ENCODE assay signal across 13 mouse cellular contexts in the genomic region with DNA sequence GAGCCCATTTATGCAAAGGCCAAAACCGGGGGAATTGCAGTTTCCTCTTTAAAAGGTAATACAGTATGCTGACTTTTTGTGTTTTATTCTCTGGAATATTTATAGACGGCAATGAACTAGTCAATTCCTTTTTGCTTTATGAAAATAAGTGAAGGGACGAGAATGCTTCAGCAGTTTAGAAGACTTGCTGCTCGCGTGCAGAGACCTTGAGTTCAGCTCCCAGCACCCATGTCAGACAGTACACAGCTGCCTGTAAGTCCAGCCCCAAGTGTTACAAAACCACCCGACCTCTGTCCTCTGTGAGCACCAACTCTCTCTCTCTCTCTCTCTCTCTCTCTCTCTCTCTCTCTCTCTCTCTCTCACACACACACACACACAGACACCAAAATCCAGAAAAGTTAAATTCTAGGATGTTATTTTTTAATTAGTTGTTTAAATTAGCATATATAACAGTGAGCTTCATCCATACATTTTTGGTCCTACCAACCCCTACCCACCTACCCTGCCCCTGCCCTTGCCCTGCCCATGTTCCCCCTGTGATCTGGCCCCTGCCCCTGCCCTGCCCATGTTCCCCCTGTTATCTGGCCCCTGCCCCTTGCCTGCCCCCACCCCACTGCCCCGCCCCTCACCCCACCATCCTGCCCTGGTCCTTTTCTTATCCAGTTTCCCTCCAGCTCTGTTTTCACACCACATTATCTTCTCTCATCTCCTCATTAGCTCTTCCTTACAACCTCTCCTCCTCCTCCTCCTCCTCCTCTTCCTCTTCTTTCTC. TPM values are rescaled to one million over a fixed set of nuclear protein-coding genes. Genes with fewer than 3 reads are reported as not detected.
DNase-seq lines count a peak whose midpoint lies in the region; ATAC-seq and TF ChIP-seq lines count a peak whose summit lies in the region.
"Had no signal": no experiment of that assay in that cellular context is flagged by ENCODE, and none has a peak within 500 bp of the region (broad histone marks: within the 10 kb centered on the region; RNA-seq: fewer than 3 reads in every experiment).

No protein-coding gene starts in this region.

- no peak for TF ChIP-seq CTCF in bone marrow macrophage, adult 2 months (IDR thresholded peaks at IDR 0.05; ENCODE audit: low read depth, low read length)
- TF ChIP-seq CTCF in liver, adult 2 months (IDR thresholded peaks at IDR 0.05; ENCODE audit: low read depth, low read length): no peak
- no peak for TF ChIP-seq CTCF in small intestine, adult 2 months (IDR thresholded peaks at IDR 0.05; ENCODE audit: extremely low read depth, insufficient read length, insufficient replicate concordance, low read depth, low read length)
- TF ChIP-seq CTCF in gastrocnemius, adult 2 months (IDR thresholded peaks at IDR 0.05): no peak

- 0 out of 2 replicates have a peak, but pooled peaks cover 2% of the 10 kb centered on the region for H3K4me1 ChIP-seq in kidney, embryonic 14.5 days (ENCODE audit: control insufficient read depth, insufficient read depth, low read length)
- H3K4me1 ChIP-seq in bone marrow macrophage, adult 2 months (ENCODE audit: control insufficient read depth, insufficient read depth, low read length): peaks cover 65% of the 10 kb centered on the region
- peaks cover 23% of the 10 kb centered on the region for H3K4me1 ChIP-seq in liver, adult 2 months (ENCODE audit: control insufficient read depth, insufficient read depth, low read length)
- H3K4me1 ChIP-seq in small intestine, adult 2 months (ENCODE audit: control insufficient read depth, insufficient read depth, insufficient read length, low read length): peaks cover 8% of the 10 kb centered on the region; the same call in 1 of the 2 replicates
- H3K4me1 ChIP-seq: midbrain, embryonic 13.5 days had no signal

- TF ChIP-seq POLR2A in bone marrow macrophage, adult 2 months (IDR thresholded peaks at IDR 0.05; ENCODE audit: borderline replicate concordance, low read depth, low read length): no peak
- TF ChIP-seq POLR2A in liver, adult 2 months (IDR thresholded peaks at IDR 0.05; ENCODE audit: extremely low read depth, insufficient read depth, low read length): no peak
- no peak for TF ChIP-seq POLR2A in small intestine, adult 2 months (IDR thresholded peaks at IDR 0.05; ENCODE audit: low read depth, low read length)

- H3K79me2 ChIP-seq in liver, adult 2 months (ENCODE audit: control insufficient read depth, insufficient read depth, low read length): no peaks in the 10 kb centered on the region

- H3K9ac ChIP-seq in kidney, embryonic 14.5 days (ENCODE audit: low read depth, low read length): no peak overlapping the region
- H3K9ac ChIP-seq in liver, adult 2 months (ENCODE audit: low read depth, low read length): no peak overlapping the region
- H3K9ac ChIP-seq: forebrain, embryonic 12.5 days; midbrain, embryonic 13.5 days had no signal

- no peak for ATAC-seq in kidney, embryonic 14.5 days (ENCODE audit: low FRiP score, low TSS enrichment)
- ATAC-seq: inflammation-experienced regulatory T-cells, adult 6 months; midbrain, embryonic 13.5 days had no signal

- DNase-seq in kidney, adult 9 months: peak; percentile 68
- DNase-seq in liver, adult 2 months (ENCODE audit: extremely low read depth, low read depth, low spot score): peak; percentile 95
- DNase-seq in gastrocnemius, adult 2 months: no peak
- DNase-seq in gastrocnemius, postnatal 10 days: no peak
- DNase-seq: cerebellum, adult 9-11 months; embryo, embryonic 11 days; thymus, adult 18-20 months had no signal

- no peaks in the 10 kb centered on the region for H3K27me3 ChIP-seq in kidney, embryonic 14.5 days (ENCODE audit: control insufficient read depth, insufficient read depth, low read length)
- H3K27me3 ChIP-seq in liver, adult 2 months (ENCODE audit: control insufficient read depth, insufficient read depth, low read length): no peaks in the 10 kb centered on the region
- H3K27me3 ChIP-seq in small intestine, adult 2 months (ENCODE audit: control insufficient read depth, insufficient read depth, low read length): no peaks in the 10 kb centered on the region
- H3K27me3 ChIP-seq: forebrain, embryonic 12.5 days; midbrain, embryonic 13.5 days had no signal

- WGBS in kidney, embryonic 14.5 days: 67% methylated on average over 7 of the region's 7 CpGs
- 28% methylated on average over 7 of the region's 7 CpGs for WGBS in liver, adult 2 months
- 41% methylated on average over 7 of the region's 7 CpGs for WGBS in small intestine, adult 2 months

- no peaks in the 10 kb centered on the region for H3K36me3 ChIP-seq in kidney, embryonic 14.5 days (ENCODE audit: control insufficient read depth, insufficient read depth, low read length)
- no peaks in the 10 kb centered on the region for H3K36me3 ChIP-seq in liver, adult 2 months (ENCODE audit: control insufficient read depth, insufficient read depth, low read length)
- H3K36me3 ChIP-seq in small intestine, adult 2 months (ENCODE audit: control insufficient read depth, insufficient read depth, low read length): no peaks in the 10 kb centered on the region
- H3K36me3 ChIP-seq: forebrain, embryonic 12.5 days; midbrain, embryonic 13.5 days had no signal

- no peaks in the 10 kb centered on the region for H3K9me3 ChIP-seq in kidney, embryonic 14.5 days (ENCODE audit: control insufficient read depth, low read length)
- H3K9me3 ChIP-seq: forebrain, embryonic 12.5 days; midbrain, embryonic 13.5 days had no signal

- intact Hi-C loops in gastrocnemius, adult 2 months (cut with DNase I): no loop called here

- no peak overlapping the region for H3K4me3 ChIP-seq in kidney, embryonic 14.5 days (ENCODE audit: low read length)
- no peak overlapping the region for H3K4me3 ChIP-seq in bone marrow macrophage, adult 2 months (ENCODE audit: insufficient read depth, low read length)
- no peak overlapping the region for H3K4me3 ChIP-seq in liver, adult 2 months (ENCODE audit: insufficient read depth, low read depth, low read length)
- no peak overlapping the region for H3K4me3 ChIP-seq in small intestine, adult 2 months (ENCODE audit: low read depth, low read length)
- H3K4me3 ChIP-seq in gastrocnemius, adult 2 months: no peak overlapping the region
- H3K4me3 ChIP-seq: forebrain, embryonic 12.5 days; midbrain, embryonic 13.5 days had no signal

- no peak overlapping the region for H3K27ac ChIP-seq in kidney, embryonic 14.5 days (ENCODE audit: low read depth, low read length)
- peak overlapping the region; percentile 78 for H3K27ac ChIP-seq in bone marrow macrophage, adult 2 months (ENCODE audit: insufficient read depth, low read depth, low read length)
- no peak overlapping the region for H3K27ac ChIP-seq in liver, adult 2 months (replicated peaks; ENCODE audit: insufficient read depth, low read depth, low read length)
- peak overlapping the region; percentile 34; the same call in 1 of the 2 replicates for H3K27ac ChIP-seq in small intestine, adult 2 months (ENCODE audit: insufficient read depth, low read depth, low read length)
- H3K27ac ChIP-seq in gastrocnemius, adult 2 months: no peak overlapping the region
- H3K27ac ChIP-seq: forebrain, embryonic 12.5 days; midbrain, embryonic 13.5 days had no signal

- H3K4me2 ChIP-seq in kidney, embryonic 14.5 days (replicated peaks; ENCODE audit: low read depth, low read length): no peak overlapping the region
- H3K4me2 ChIP-seq: forebrain, embryonic 12.5 days; midbrain, embryonic 13.5 days had no signal

RNA-seq across cellular contexts. Expression of gene Ric1, which starts 25.1 kb away (rescaled TPM):
- 17.4 and 19.3 TPM in 2 replicates for polyA plus RNA-seq in kidney, embryonic 14.5 days (2014; fragmentation: Nextera tagmentation; extraction: Ambion mirVana)
- 22.5 and 23.1 TPM in 2 replicates for polyA plus RNA-seq in bone marrow macrophage, adult 2 months (2012; ENCODE audit: insufficient read depth, insufficient read length, missing spikeins)
- total RNA-seq in liver, adult 2 months (2014; rRNA removed): 39.3 and 41.5 TPM in 2 replicates
- 4.7 and 5.4 TPM in 2 replicates for polyA plus RNA-seq in liver, adult 2 months (2012; rRNA removed)
- polyA plus RNA-seq in small intestine, adult 2 months (2012; rRNA removed): 4.1 and 6.7 TPM in 2 replicates
- total RNA-seq in gastrocnemius, adult 2 months (2021): 10 to 100 TPM; 24.4 to 27.3 TPM
- 10 to 100 TPM; 28.8 to 36.9 TPM for total RNA-seq in gastrocnemius, postnatal 10 days (2021)

Comparison
In these comparisons a context has a peak if more than half of its experiments do, and no peak if none do; other contexts are left out.
1. DNase-seq: peak in kidney, adult 9 months (single experiment) and liver, adult 2 months (single experiment); none in gastrocnemius, adult 2 months (single experiment) and gastrocnemius, postnatal 10 days (single experiment).
2. H3K27ac ChIP-seq: peak in bone marrow macrophage, adult 2 months (single experiment) and small intestine, adult 2 months (single experiment); none in kidney, embryonic 14.5 days (single experiment), liver, adult 2 months (single experiment) and gastrocnemius, adult 2 months (single experiment).